Mouse (Mus musculus) liver, adult 2 months (tissue): Measurements from ENCODE around the gene Scaf4. TPM values are rescaled to one million over a fixed set of nuclear protein-coding genes. Genes with fewer than 3 reads are reported as not detected.
A peak's percentile ranks its signal among the peaks of the same experiment; 100 is the strongest.

ENCODE experiments used
- DNase-seq: peaks from one replicate; pipeline ENCODE4 v3.0.0-alpha.2; 2011; ENCODE audit warnings: low read depth, low spot score; ENCODE audit errors: extremely low read depth
- H3K27ac ChIP-seq: fragments of 200-500 bp; replicated peaks from 2 replicates; pipeline ENCODE4 v1.5.1; 2012; ENCODE audit warnings: low read depth, mild to moderate bottlenecking, control low read depth, inconsistent platforms, low read length; ENCODE audit not compliant: insufficient read depth
- H3K27me3 ChIP-seq: fragments of 200-500 bp; 2 replicates; pipeline ENCODE4 v1.6.1; 2012; ENCODE audit warnings: mild to moderate bottlenecking, moderate library complexity, low read length, inconsistent platforms; ENCODE audit not compliant: control insufficient read depth, insufficient read depth
- H3K36me3 ChIP-seq: fragments of 200-500 bp; 2 replicates; pipeline ENCODE4 v1.6.1; 2012; ENCODE audit warnings: low read length, inconsistent platforms; ENCODE audit not compliant: control insufficient read depth, insufficient read depth
- H3K4me1 ChIP-seq: fragments of 200-500 bp; 2 replicates; pipeline ENCODE4 v1.6.1; 2011; ENCODE audit warnings: low read length; ENCODE audit not compliant: control insufficient read depth, insufficient read depth
- H3K4me3 ChIP-seq: fragments of 200-500 bp; 2 replicates; pipeline ENCODE4 v1.5.1; 2011; ENCODE audit warnings: low read depth, mild to moderate bottlenecking, control low read depth, low read length, moderate library complexity; ENCODE audit not compliant: insufficient read depth
- H3K79me2 ChIP-seq: fragments of 200-500 bp; 2 replicates; pipeline ENCODE4 v1.6.1; 2012; ENCODE audit warnings: inconsistent platforms, mild to moderate bottlenecking, low read length, moderate library complexity; ENCODE audit not compliant: control insufficient read depth, insufficient read depth
- H3K9ac ChIP-seq: fragments of 200-500 bp; 2 replicates; pipeline ENCODE4 v1.6.1; 2012; ENCODE audit warnings: low read depth, mild to moderate bottlenecking, control low read depth, inconsistent platforms, low read length
- CTCF ChIP-seq: fragments of 200-500 bp; IDR thresholded peaks from 2 replicates; pipeline ENCODE4 v1.5.1; 2011; ENCODE audit warnings: low read depth, low read length, control low read depth
- POLR2A ChIP-seq: fragments of 200-500 bp; IDR thresholded peaks from 2 replicates; pipeline ENCODE4 v1.6.1; 2011; ENCODE audit warnings: low read length, control low read depth; ENCODE audit not compliant: insufficient read depth; ENCODE audit errors: extremely low read depth
- WGBS: fragments of 180-500 bp; shearing (Covaris S2); methylation state at CpG from one replicate; pipeline ENCODE4 v1.1.7; 2018; 5-methylcytosine and 5-hydroxymethylcytosine counted together
- polyA plus RNA-seq: library from polyadenylated mRNA; depleted of rRNA; stranded (reverse); fragments of >200 nt; gene quantifications from 2 replicates; pipeline ENCODE4 v1.2.3, GENCODE M21; 2012
- total RNA-seq: library from RNA; depleted of rRNA; stranded (reverse); fragments of >200 nt; gene quantifications from 2 replicates; pipeline ENCODE4 v1.2.3, GENCODE M21; 2014

The Scaf4 gene
- total and polyA plus RNA-seq, 2 experiments = 8.2 to 20.9 TPM

- Histone ChIP-seq H3K27ac (no peak overlapping the region), H3K36me3 (no peaks in the 10 kb centered on the region), H3K4me3 (no peak overlapping the region), H3K9ac (no peak overlapping the region), H3K27me3 (no peaks in the 10 kb centered on the region), H3K79me2 (no peaks in the 10 kb centered on the region), H3K4me1 (peaks cover 13% of the 10 kb centered on the region)
- TF ChIP-seq POLR2A = no peak
- TF ChIP-seq CTCF = no peak
- no peak for DNase-seq
- 77% methylated on average over 19 of the region's 19 CpGs for WGBS
Observed at GRCm38 (mm10) chr16:90202140-90202539, 82.2 kb downstream of the Scaf4 start.

- Histone ChIP-seq H3K4me1 (peaks cover 20% of the 10 kb centered on the region), H3K27ac (peak overlapping the region; percentile 58), H3K36me3 (no peaks in the 10 kb centered on the region), H3K4me3 (peak overlapping the region; percentile 27; the same call in 1 of the 2 replicates), H3K79me2 (no peaks in the 10 kb centered on the region), H3K27me3 (no peaks in the 10 kb centered on the region), H3K9ac (peak overlapping the region; percentile 63)
- 33% methylated on average over 10 of the region's 10 CpGs for WGBS
- no peak for TF ChIP-seq CTCF
- TF ChIP-seq POLR2A = no peak
- peak; percentile 83 for DNase-seq
Observed at GRCm38 (mm10) chr16:90199174-90199573, 85.1 kb downstream of the Scaf4 start.

GRCm38 (mm10) chr16:90198626-90199025, 85.7 kb downstream of the Scaf4 start:
- Histone ChIP-seq H3K27ac (peak overlapping the region; percentile 86), H3K9ac (no peak overlapping the region), H3K27me3 (no peaks in the 10 kb centered on the region), H3K4me1 (peaks cover 20% of the 10 kb centered on the region), H3K4me3 (no peak overlapping the region), H3K36me3 (no peaks in the 10 kb centered on the region), H3K79me2 (no peaks in the 10 kb centered on the region)
- no peak for TF ChIP-seq POLR2A
- TF ChIP-seq CTCF = no peak
- 73% methylated on average over 6 of the region's 6 CpGs for WGBS
- DNase-seq = no peak

DNA sequence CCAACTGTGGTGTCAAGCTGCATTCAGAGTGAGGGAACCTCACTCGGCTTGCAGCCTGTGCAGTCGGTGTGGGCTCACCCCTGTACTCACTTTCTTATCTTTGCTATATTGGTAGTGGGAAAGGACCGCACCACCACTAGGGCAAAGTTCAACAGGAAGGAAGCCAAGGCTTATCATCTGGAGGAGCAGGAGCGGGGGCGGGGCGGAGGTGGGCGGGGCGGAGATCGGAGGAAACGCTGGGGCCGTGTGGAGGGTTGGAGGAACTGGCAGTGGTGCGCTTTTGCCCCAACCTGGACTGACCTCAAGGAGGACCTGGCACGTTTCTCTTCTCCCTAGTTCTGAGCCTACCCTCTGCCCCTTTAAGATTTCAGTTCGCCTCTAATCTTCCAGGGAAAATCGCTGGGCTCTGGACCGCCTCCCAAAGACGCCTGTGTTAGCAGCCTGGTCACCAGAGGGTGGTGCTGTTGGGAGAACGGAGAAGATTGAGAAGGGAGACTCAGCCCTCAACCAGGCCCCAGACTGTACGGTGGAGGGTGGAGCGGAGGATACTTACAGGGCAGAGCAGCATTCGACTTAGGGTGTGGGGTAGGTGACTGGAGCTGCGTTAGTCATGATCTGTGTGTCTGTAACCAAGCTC, 86.8 kb downstream of the Scaf4 start:
- 2% methylated on average over 22 of the region's 22 CpGs for WGBS
- Histone ChIP-seq H3K4me3 (peak overlapping the region; percentile 21), H3K4me1 (peaks cover 20% of the 10 kb centered on the region), H3K27ac (peak overlapping the region; percentile 86), H3K9ac (peak overlapping the region; percentile 69), H3K79me2 (no peaks in the 10 kb centered on the region), H3K27me3 (no peaks in the 10 kb centered on the region), H3K36me3 (no peaks in the 10 kb centered on the region)
- TF ChIP-seq POLR2A (no peak), CTCF (peak; percentile 81)
- peak; percentile 85 for DNase-seq

GRCm38 (mm10) chr16:90196688-90197240, 87.5 kb downstream of the Scaf4 start:
- peak; percentile 97 for DNase-seq
- H3K27me3 ChIP-seq = no peaks in the 10 kb centered on the region
- no peaks in the 10 kb centered on the region for H3K36me3 ChIP-seq
- WGBS = 12% methylated on average over 7 of the region's 7 CpGs
- H3K27ac ChIP-seq = peak overlapping the region; percentile 86
- H3K4me1 ChIP-seq = peaks cover 20% of the 10 kb centered on the region
- no peak overlapping the region for H3K4me3 ChIP-seq
- TF ChIP-seq CTCF (no peak), POLR2A (no peak)
- no peaks in the 10 kb centered on the region for H3K79me2 ChIP-seq
- H3K9ac ChIP-seq = peak overlapping the region; percentile 32; the same call in 1 of the 2 replicates

DNA sequence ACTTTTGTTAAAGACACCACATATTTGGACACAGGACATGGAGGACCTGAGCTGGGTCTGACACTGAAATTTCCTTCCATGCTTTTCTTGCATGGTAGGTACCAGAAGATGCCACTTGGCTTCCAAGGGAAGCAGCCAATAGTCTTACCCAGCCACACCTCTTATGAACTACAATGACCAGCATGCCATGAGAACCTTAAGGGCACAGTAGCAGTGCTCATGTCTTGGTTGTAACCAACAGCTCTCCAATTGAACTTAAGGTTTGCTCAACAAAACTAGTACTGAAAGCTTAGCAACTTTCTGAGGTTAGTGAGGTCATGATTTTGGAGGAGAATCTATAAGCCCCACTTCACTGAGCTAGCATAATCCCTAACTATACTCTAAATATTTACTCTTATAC, 90.6 kb downstream of the Scaf4 start:
- TF ChIP-seq POLR2A (no peak), CTCF (no peak)
- H3K9ac ChIP-seq = no peak overlapping the region
- no peak overlapping the region for H3K27ac ChIP-seq

More for the DNA sequence above, 90.6 kb downstream of the Scaf4 start:
- DNase-seq = peak; percentile 47
- H3K4me1 ChIP-seq = peaks cover 21% of the 10 kb centered on the region
- H3K79me2 ChIP-seq = no peaks in the 10 kb centered on the region
- H3K36me3 ChIP-seq = no peaks in the 10 kb centered on the region
- H3K4me3 ChIP-seq = no peak overlapping the region
- no peaks in the 10 kb centered on the region for H3K27me3 ChIP-seq
